Mouse (Mus musculus): ENCODE results near the gene Mak. TPM values are rescaled to one million over a fixed set of nuclear protein-coding genes. Genes with fewer than 3 reads are reported as not detected.
A peak's percentile ranks its signal among the peaks of the same experiment; 100 is the strongest.

Gene Mak
- total RNA-seq (2021): not detected
- long read RNA-seq, experiment 1: 0 reads
- long read RNA-seq, experiment 2: 0 reads

- peak in 1 of 2 experiments; percentile 15 for DNase-seq (ENCODE audit: low spot score in 2 of 2)
Observed at GRCm38 (mm10) chr13:41079421-41079780, at the start of gene Mak. Gene Mak (minus strand): TSS chr13:41079706.

GRCm38 (mm10) chr13:41129061-41129460 is 49.6 kb upstream of the Mak start:
- DNase-seq (ENCODE audit: low spot score in 2 of 2): no peak

GRCm38 (mm10) chr13:41128326-41128725 is 48.8 kb upstream of the Mak start:
- no peak for DNase-seq (ENCODE audit: low spot score in 2 of 2)

- DNase-seq (ENCODE audit: low spot score in 2 of 2): no peak
Observed at GRCm38 (mm10) chr13:41123666-41124225, 44.2 kb upstream of the Mak start.

- DNase-seq (ENCODE audit: low spot score in 2 of 2): no peak
Observed at GRCm38 (mm10) chr13:41119152-41119945, 39.8 kb upstream of the Mak start.

- no peak for DNase-seq (ENCODE audit: low spot score in 2 of 2)
Observed at GRCm38 (mm10) chr13:41113940-41114339, 34.4 kb upstream of the Mak start, which contains the start of gene Sycp2l. Gene Sycp2l (plus strand): TSS chr13:41114307.

GRCm38 (mm10) chr13:41110935-41111334 is 31.4 kb upstream of the Mak start, which contains the start of gene Gcm2:
Gene Gcm2 (minus strand): TSS chr13:41111035.
- DNase-seq (ENCODE audit: low spot score in 2 of 2): no peak

- DNase-seq (ENCODE audit: low spot score in 2 of 2): no peak
Observed at GRCm38 (mm10) chr13:41105541-41105940, 26.0 kb upstream of the Mak start.

GRCm38 (mm10) chr13:41103841-41104525 is 24.5 kb upstream of the Mak start:
- DNase-seq (ENCODE audit: low spot score in 2 of 2): no peak

GRCm38 (mm10) chr13:41100031-41100430 is 20.5 kb upstream of the Mak start:
- no peak for DNase-seq (ENCODE audit: low spot score in 2 of 2)

GRCm38 (mm10) chr13:41098325-41098724 is 18.8 kb upstream of the Mak start:
- no peak for DNase-seq (ENCODE audit: low spot score in 2 of 2)

- no peak for DNase-seq (ENCODE audit: low spot score in 2 of 2)
Observed at GRCm38 (mm10) chr13:41097324-41098058, 18.0 kb upstream of the Mak start.

GRCm38 (mm10) chr13:41094160-41094559 is 14.7 kb upstream of the Mak start:
- DNase-seq (ENCODE audit: low spot score in 2 of 2): no peak

GRCm38 (mm10) chr13:41091271-41091670 is 11.8 kb upstream of the Mak start:
- DNase-seq (ENCODE audit: low spot score in 2 of 2): no peak

GRCm38 (mm10) chr13:41088746-41089145 is 9.2 kb upstream of the Mak start:
- no peak for DNase-seq (ENCODE audit: low spot score in 2 of 2)

- no peak for DNase-seq (ENCODE audit: low spot score in 2 of 2)
Observed at GRCm38 (mm10) chr13:41085140-41085539, 5.6 kb upstream of the Mak start.

- no peak for DNase-seq (ENCODE audit: low spot score in 2 of 2)
Observed at GRCm38 (mm10) chr13:41084521-41084920, 5.0 kb upstream of the Mak start.

GRCm38 (mm10) chr13:41080700-41081099 is 1.2 kb upstream of the Mak start:
- no peak for DNase-seq (ENCODE audit: low spot score in 2 of 2)

GRCm38 (mm10) chr13:41079859-41080258 is 353 bp upstream of the Mak start:
- no peak for DNase-seq (ENCODE audit: low spot score in 2 of 2)

GRCm38 (mm10) chr13:41078690-41079420 is 651 bp downstream of the Mak start:
- DNase-seq (ENCODE audit: low spot score in 2 of 2): no peak

- DNase-seq (ENCODE audit: low spot score in 2 of 2): no peak
Observed at GRCm38 (mm10) chr13:41077921-41078320, 1.6 kb downstream of the Mak start.

Measured in gastrocnemius, postnatal 4 days (tissue).